Mouse (Mus musculus): ENCODE results near the gene Crebrf.

DNA sequence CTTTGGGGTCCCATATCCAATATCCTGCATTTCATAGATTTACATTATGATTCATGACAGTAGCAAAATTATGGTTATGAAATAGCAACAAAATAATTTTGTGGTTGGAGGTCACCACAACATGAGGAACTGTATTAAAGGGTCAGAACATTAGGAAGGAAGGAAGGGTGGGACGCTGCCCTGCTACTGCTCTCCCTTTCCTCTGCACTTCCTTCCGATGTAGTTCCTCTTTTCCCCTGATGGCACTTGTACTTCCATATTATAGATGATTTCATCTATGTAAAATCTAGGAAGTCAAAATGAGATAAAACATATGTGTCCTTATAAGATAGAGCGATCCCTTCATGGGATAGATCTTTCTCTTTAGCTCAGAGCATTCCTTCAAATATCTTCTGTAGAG lies 34.5 kb downstream of the Crebrf start:
- TF ChIP-seq EP300 (IDR thresholded peaks at IDR 0.05; ENCODE audit: low read length) (no peak), NRF1 (IDR thresholded peaks at IDR 0.05; ENCODE audit: low read depth, low read length) (no peak), POLR2A (IDR thresholded peaks at IDR 0.05; ENCODE audit: low read depth, low read length) (no peak), RAD21 (IDR thresholded peaks at IDR 0.05; ENCODE audit: low read depth, low read length) (no peak), MAFK (IDR thresholded peaks at IDR 0.05; ENCODE audit: insufficient replicate concordance, low read length) (no peak), CTCF (conservative IDR thresholded peaks at IDR 0.05 in 1 of 2, IDR thresholded peaks at IDR 0.05 in 1 of 2; ENCODE audit: low read depth in 2 of 2, low read length in 2 of 2) (no peak)

Measured in CH12.LX (cell line).